Mouse (Mus musculus): ENCODE results near the gene Setmar.

Setmar gene

DNA sequence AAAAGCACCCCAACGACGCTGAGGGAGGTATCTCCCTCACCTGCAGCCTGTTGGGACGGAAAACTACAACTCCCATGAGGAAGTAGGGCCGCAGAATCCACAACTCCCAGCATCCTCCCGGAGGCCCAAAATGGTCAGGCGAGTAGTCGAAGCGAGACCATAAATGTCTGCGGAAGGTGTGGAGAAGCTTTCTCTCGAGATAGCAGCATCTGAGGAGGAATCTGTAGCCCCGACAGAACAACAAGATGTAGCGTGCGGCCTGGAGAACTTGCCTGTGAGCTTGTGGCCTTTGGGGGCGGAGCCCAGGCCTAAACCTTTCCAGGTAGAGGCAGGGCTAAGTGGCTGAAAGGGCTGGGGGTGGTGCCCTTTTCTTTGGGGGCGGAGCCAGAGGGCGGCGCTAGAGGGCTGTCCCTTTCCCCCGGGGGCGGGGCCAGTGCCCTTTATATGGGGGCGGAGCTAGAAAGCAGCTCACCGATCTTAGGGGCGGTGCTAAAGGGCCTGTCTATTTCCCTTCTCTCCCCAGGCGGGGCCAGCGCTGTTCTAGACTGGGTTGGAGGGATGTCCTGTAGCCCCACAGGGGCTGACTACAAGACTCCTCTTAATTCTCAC is at the start of gene Setmar:
Gene Setmar, plus strand, starts transcription at position 128 of the 609 bp plus-strand sequence.
- DNase-seq (ENCODE audit: inconsistent age in 2 of 2, low spot score in 1 of 2) = peak; percentile 98 to 100

DNA sequence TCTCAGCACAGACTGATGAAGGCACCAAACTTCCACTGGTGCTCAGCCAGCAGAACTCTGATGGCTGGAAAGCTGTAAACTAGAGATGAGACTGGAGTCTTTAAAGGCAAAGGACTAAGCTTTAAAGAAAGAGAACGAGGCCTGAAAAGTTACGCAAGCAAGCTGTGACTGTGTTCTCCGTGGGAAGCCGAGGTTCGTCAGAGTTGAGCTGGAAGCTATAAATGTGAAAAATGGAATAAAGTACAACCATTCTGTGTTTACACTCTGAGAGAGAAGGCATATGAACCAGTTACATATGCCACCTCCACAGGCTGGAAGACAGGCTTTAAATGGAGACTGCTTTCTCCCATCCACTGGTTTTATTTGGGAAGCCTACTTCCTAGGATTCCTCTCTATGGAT is 43.2 kb upstream of the Setmar start:
- DNase-seq (ENCODE audit: inconsistent age in 2 of 2, low spot score in 1 of 2) = no peak

DNA sequence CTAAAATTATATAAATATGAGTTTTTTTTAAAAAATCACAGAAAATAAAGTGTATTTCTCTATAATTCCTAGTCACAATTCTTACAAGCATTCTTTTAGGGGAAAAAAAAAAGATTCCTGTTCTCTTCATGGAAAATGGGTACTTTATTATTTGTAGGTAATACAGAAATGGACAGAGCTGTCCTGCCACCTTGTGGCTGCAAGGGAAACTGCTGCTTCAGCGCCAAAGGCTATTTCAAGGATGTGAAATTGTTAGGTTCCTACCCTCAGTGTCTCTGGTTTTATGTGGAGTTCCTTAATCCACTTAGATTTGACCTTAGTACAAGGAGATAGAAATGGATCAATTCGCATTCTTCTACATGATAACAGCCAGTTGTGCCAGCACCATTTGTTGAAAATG is 9.8 kb upstream of the Setmar start:
- DNase-seq (ENCODE audit: inconsistent age in 2 of 2, low spot score in 1 of 2) = peak; percentile 26 to 75

DNA sequence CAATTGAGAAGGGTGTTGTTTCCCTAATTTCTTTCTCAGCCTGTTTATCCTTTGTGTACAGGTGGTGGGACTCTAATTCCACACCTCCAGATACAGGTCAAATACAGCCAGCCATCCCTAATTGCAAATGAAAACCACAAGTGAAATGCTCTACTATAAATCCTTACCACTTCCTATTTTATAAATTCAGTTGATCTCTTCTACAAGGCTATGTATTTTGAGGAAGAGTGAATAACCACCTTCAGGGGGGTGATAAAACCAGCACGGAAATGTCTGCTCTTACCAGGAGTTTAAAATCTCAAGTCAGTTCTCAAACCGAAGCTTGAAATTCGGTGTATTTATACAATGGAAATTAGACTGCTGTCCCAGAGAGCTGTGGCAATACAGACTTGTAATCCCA is 8.9 kb upstream of the Setmar start:
- no peak for DNase-seq (ENCODE audit: inconsistent age in 2 of 2, low spot score in 1 of 2)

- no peak for DNase-seq (ENCODE audit: inconsistent age in 2 of 2, low spot score in 1 of 2)
Observed at GRCm38 (mm10) chr6:108057353-108057752, 7.5 kb upstream of the Setmar start.

GRCm38 (mm10) chr6:108058066-108058465 is 6.8 kb upstream of the Setmar start:
- no peak for DNase-seq (ENCODE audit: inconsistent age in 2 of 2, low spot score in 1 of 2)

DNA sequence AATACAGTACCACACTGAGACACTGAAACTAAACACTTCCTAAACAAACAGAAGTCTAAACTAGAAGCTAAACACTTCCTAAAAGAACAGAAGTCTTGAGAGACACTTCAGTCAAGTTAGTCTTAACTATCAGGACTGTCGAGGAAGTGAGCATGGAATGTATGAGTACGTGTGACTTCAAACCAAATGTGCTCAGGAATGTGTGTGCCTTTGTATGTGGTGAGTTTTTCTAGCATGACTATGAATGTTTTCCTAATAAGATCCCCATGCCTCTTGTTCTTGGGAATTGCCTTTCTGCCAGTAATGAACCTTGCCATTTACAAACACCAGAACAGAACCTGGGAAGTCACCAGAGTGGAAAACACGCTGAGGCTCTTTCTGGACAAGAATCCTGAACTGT is 3.7 kb upstream of the Setmar start:
- no peak for DNase-seq (ENCODE audit: inconsistent age in 2 of 2, low spot score in 1 of 2)

GRCm38 (mm10) chr6:108065583-108065982 is 738 bp downstream of the Setmar start:
- peak in 1 of 2 experiments; percentile 73 for DNase-seq (ENCODE audit: inconsistent age in 2 of 2, low spot score in 1 of 2)

GRCm38 (mm10) chr6:108070947-108071346 is 6.1 kb downstream of the Setmar start:
- no peak for DNase-seq (ENCODE audit: inconsistent age in 2 of 2, low spot score in 1 of 2)

DNA sequence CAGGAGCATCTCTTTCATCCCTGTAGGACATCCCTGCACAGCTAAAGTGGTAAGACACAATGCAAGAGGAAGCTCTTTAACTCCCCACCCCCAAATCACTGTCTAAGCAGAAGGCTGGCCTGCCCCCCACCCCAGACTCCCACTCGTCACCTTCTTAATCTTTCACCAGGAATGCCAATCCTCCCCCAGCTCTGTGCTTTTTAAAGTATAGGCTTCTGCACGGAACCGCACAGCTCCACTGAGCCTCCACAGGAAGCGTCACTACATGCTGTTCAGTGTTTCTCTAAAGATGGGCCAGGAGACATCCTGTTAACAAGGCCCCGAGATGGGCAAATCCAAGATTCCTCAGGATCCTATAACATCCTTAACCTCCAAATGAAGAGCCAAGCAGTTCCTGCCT is 8.2 kb downstream of the Setmar start:
- DNase-seq (ENCODE audit: inconsistent age in 2 of 2, low spot score in 1 of 2) = no peak

DNA sequence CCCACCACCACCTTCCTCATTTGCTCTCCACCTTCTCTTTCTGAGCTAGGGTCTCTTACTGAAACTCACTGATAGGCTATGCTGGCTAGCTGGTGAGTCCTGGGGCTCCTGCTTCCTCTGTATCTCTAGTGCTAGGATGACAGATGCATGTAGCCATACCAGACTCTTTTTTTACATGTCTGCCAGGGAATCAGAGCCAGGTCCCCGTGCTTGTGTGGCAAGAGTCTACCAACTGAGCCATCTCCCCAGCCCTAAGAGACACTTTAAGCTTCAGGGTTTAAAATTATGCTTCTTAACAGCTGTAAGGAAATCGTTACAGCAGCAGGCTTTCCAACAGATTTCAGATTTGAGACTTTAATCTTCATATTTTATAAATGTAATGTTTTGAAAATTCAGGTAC is 9.1 kb downstream of the Setmar start:
- DNase-seq (ENCODE audit: inconsistent age in 2 of 2, low spot score in 1 of 2) = no peak

DNA sequence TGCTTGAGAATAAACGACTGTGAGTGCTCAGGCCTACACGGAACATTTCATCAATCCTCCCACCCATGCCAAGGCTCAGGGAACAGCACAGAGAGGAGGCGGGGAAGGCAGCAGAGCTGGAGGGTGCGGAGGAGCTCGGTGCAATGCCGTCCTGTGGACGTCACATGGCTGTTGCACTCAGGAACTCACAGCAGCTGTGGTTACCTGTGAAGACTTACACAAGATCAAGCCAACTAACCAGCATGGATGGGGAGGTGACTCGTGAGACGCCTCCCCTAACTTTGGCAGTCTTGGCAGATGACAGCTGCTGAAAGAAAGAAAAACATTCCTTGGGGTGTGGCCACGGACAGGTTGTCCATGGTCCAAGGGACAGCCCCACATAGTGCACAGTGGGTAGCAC is 9.8 kb downstream of the Setmar start:
- no peak for DNase-seq (ENCODE audit: inconsistent age in 2 of 2, low spot score in 1 of 2)

DNA sequence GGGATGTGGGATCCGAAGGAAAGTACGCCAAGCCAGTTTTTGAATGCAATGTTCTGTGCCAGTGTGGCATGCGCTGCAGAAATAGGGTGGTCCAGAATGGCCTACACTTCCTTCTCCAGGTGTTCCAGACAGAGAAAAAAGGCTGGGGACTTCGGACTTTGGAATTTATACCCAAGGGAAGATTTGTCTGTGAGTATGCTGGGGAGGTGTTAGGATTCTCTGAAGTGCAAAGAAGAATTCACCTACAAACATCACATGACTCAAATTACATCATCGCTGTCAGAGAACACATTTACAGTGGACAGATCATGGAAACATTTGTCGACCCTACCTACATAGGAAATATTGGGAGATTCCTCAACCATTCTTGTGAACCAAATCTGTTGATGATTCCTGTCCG is 11.0 kb downstream of the Setmar start:
- no peak for DNase-seq (ENCODE audit: inconsistent age in 2 of 2, low spot score in 1 of 2)

DNA sequence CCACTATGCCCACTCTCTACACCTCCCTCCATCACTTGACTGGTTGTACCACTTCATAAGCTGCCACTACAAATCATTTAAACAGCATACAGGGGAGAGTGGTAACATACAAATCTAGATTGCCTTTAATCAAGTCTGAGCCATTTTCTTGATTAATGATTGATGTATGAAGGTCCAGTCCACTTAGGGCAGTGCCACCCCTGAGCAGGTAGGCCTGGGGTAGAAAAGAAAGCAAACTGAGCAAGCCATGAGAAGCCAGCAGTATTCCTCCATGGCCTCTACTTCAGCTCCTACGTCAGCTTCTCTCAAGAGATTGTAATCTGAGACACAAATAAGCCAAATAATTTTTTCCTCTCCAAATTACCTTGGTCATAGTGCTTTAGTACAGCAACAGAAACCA is 26.5 kb downstream of the Setmar start:
- DNase-seq (ENCODE audit: inconsistent age in 2 of 2, low spot score in 1 of 2) = no peak

DNA sequence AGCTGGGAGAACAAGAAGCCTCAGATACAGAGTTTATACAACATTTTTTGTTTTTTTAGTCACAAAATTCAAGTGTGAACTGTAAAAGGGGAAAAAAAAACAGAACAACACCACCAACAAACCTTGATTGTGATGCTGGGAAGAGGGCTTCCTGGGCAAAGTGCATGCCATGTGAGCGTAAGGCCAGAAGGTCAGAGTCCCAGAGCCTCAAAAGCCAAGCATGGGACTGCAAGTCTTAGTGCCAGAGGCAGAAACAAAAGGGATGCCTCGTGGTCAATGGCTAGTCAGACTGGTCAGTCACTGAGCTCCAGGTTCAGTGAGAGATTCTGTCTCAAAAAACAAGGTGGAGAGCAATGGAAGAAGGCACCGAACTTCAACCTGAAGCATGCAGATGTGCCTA is 27.8 kb downstream of the Setmar start:
- no peak for DNase-seq (ENCODE audit: inconsistent age in 2 of 2, low spot score in 1 of 2)

DNA sequence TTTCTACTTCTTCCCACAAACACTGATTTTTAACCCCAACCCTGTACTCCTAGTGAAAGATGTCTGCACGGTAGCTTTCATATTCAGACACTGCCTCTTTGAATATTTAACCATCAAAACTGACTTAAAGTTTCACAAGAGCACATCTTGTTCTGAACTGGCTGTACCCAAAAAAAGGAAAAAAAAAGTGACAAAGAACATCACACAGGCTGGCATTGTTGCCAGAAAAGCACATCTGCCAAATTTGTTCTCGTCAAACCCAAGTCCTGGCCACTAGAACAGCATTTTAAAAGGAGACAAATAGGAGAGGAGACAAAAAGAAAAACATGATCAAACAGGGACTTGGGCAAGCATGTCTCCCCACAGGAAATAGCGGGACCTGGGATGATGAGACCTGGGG is 28.6 kb downstream of the Setmar start:
- peak in 1 of 2 experiments; percentile 40 for DNase-seq (ENCODE audit: inconsistent age in 2 of 2, low spot score in 1 of 2)

DNA sequence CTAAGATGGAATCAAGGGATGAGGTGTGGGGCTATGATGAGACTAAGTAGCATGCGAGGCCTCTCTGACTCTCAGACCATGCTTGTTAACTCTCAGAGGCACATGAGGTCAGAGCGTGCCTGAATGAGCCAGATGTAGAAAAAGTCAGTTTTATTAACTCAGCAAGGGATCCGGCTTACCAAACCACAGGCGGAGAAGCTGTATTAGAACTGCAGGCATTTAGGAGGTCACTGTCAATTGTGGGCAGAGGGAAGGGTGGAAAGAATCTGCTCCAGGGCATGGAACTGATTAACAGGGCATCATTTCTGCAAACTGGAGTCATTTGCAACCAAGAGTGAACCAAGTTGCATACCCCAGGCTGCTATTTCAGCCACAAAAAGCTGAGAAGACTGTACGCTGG is 30.6 kb downstream of the Setmar start:
- DNase-seq (ENCODE audit: inconsistent age in 2 of 2, low spot score in 1 of 2) = no peak

DNA sequence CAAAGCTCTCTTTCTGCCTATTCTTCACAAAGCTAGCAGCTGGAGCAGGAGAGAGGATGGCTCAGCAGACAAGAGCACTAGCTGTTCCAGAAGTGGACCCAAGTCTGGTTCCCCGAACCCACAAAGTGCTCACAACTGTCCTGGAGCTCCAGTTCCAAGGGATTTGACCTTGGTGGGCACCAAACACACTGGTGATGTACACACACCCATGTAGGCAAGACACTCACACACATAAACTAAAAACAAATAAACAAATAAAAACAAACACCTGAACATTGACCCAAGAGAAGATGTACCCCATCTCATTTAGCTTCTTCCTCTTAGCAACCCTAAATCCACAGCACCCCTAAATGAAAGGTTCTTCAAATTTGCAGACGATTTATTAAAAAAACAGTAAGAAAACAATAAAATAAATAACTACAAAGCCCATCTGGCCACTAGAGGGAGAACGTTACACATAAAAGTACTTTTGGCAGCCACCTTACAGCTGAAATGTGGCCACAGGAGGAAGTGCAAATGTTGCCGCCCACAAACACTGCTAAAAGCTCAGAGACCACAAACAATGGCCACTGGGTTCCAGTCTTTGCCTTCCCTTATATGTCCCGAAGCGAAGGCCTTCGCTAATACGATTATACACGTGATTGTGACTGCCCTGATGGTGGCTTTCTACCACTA is 33.5 kb downstream of the Setmar start:
- peak; percentile 61 to 91 for DNase-seq (ENCODE audit: inconsistent age in 2 of 2, low spot score in 1 of 2)

DNA sequence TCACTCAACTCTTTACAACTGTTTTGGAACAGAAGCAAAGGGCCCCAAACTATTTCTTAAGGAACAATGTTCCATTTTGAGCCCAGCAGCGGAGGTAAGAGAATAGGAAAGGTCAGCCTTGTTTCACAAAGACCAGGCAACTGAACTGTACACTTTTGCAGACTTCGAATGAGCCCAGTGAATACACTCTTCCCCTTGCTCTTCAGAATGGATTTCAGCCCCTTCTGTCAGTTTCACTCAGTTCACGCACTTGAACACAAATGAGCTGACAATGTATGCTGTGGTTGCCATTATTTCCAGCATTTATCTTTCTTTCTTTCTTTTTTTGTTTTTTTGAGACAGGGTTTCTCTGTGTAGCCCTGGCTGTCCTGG is 34.0 kb downstream of the Setmar start:
- no peak for DNase-seq (ENCODE audit: inconsistent age in 2 of 2, low spot score in 1 of 2)

DNA sequence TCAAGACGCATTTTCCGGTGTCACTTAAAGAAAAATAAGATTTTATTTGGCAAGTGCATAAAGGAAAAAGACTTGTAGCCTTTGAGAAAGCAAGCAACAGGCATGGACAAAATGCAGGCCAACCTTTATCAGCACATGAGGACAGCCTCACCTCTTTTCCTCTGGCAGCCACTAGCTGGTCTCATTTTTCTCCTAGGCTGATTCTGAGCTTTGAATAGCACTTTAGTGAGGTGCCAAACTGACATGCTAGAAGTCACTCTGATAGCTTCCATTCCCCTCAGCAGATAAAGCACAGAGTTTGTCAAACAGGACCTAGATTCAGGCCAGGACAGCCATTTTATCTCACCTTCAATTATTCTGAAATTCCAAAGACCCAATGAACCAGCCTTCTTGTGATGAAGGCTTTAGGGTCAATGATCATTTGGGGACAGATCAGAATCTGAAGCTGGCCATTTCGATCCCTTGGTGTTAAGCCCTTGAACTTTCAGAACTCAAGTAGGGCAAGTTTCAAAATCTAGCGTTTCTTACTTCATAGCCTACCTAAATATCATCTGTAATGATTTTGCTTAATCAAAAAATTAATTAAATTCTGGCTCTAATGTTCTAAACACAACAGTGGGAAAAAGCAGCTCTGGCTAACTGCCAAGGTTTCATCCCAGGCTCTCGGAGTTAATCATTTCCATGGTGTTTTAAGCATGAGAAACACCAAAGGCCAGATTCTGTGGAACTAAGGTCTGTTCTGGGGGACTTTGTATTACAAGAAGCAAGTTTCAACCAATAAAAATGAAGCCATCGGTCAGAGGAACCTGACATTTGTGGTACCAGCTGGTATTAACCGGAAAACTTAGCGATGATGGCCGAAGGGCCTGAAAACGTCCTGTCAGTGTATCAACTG is 37.3 kb downstream of the Setmar start:
- DNase-seq (ENCODE audit: inconsistent age in 2 of 2, low spot score in 1 of 2) = peak in 1 of 2 experiments; percentile 62

DNA sequence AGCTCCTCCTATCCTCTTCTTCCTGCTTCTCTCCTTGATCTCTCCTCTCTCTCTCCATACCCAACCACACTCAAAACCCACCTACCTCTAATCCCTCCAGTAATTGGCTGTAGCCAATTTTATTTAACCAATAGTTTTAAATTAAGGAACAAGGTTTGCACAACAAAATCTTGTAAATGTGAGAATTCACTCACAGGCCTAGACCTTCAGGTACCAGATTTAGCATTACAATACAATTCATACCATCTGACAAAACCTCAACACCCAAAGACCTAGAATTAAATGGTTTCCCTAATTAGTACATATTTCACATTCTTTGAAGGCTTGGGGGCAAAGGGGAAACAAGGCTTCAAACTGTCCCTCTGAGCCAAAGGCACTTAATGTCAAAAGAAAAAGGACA is 42.5 kb downstream of the Setmar start:
- DNase-seq (ENCODE audit: inconsistent age in 2 of 2, low spot score in 1 of 2) = no peak

- peak in 1 of 2 experiments; percentile 73 for DNase-seq (ENCODE audit: inconsistent age in 2 of 2, low spot score in 1 of 2)
Observed at GRCm38 (mm10) chr6:108110336-108110735, 45.5 kb downstream of the Setmar start.
